Mouse (Mus musculus) megakaryocyte, embryonic 14.5 days (primary cell): Measurements from ENCODE around the gene Olfr692.

Source experiments
- FLI1 ChIP-seq: IDR thresholded peaks from 2 replicates; pipeline ENCODE4 v1.6.1; 2012; ENCODE audit warnings: low read length, inconsistent platforms, mixed read lengths
- GATA1 ChIP-seq: IDR thresholded peaks from 3 replicates; pipeline ENCODE4 v1.6.1; 2012; ENCODE audit warnings: mixed read lengths, low read length, inconsistent platforms, borderline replicate concordance

- no peak for TF ChIP-seq GATA1
- no peak for TF ChIP-seq FLI1
Measured at GRCm38 (mm10) chr7:105380329-105380728, 12.3 kb downstream of the Olfr692 start.
